Mouse (Mus musculus): ENCODE data around the gene Tbx2.

Tbx2 gene

DNA sequence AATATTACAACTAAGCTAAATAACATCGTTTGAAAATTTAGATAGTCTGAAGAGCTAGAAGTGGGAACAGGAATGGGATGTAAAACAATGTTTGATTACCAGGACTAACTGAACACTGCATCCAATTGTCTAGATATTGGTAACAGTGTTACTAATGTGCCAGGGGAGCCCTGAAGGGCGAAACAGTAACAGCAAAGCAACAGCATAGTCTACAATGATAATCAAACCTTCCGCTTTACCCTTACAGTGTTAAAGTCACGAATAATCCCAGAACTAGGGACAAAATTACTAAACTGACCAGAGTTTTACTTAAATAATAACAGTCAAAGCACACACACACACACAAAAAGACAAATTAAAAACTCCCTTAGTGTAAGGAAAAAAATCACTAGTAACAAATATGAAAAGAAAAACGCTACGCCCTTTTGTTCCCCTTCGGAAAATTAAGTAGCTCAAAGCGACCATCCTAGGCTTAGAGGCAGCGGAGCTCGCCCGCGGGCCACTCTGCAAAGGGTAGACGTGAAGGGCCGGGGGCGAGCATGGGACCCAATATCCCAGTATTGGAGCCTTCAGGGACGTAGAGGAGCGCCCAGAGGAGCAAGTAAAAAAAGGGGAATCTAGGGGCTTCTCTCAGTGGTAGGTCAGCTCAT, 55.6 kb downstream of the Tbx2 start:
- DNase-seq (ENCODE audit: low spot score): no peak

DNA sequence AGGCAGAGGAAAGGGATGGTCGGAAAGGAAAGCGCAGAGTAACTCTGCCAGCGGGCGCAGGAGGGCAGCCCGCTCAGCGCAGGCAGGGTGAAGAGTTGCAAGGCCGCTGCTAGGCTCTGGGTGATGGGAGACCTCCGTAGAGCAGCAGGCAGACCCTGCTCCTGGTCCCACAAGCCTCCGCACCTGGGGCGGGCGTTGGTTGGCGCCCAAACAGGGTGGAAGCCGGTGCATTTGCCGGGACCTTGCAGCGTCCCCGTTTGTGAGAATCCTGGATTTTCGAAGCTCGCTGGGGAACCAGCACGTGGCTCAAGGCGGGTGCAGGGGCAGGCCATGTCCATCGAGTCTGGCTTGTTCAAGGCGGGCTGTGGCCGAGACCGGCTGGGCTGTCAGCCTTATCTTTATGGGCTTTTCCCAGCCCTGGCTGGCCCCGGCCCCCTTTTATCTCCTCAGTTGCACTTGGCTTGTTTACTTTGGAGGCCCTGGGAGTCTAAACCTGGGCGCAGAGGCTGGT, 56.2 kb downstream of the Tbx2 start:
- DNase-seq (ENCODE audit: low spot score): no peak

DNA sequence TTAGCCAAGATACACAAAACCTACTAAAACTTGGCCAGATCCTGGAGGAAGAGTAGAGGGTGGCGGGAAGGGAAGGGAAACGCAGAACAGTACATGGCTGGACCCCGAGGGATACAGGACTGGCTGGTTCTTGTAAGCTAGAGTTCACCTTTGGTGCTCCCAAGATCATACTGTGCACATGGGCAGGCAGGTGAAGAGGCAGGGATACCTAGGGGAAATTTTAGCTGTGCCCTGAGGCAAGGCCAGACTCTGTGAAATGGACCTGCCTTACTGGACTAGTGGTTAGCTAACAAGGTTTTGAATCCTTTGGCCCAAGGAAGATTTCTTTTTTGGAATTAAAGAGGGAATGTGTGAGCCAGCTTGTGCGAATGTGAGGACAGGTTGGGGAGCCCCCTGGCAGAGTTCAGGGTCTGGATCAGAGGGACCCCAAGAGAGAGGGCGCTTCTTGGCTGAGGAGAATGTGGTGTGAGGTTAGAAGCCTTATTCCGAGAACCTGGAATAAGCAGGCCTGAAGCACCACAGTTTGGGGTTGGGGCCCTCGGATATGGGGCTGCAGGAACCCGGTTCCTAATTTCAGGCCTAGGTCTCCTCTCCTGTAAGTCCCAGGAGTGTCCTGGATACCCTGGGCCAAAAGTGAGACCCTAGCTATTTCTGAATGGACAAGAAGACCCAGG, 56.8 kb downstream of the Tbx2 start:
- no peak for DNase-seq (ENCODE audit: low spot score)

DNA sequence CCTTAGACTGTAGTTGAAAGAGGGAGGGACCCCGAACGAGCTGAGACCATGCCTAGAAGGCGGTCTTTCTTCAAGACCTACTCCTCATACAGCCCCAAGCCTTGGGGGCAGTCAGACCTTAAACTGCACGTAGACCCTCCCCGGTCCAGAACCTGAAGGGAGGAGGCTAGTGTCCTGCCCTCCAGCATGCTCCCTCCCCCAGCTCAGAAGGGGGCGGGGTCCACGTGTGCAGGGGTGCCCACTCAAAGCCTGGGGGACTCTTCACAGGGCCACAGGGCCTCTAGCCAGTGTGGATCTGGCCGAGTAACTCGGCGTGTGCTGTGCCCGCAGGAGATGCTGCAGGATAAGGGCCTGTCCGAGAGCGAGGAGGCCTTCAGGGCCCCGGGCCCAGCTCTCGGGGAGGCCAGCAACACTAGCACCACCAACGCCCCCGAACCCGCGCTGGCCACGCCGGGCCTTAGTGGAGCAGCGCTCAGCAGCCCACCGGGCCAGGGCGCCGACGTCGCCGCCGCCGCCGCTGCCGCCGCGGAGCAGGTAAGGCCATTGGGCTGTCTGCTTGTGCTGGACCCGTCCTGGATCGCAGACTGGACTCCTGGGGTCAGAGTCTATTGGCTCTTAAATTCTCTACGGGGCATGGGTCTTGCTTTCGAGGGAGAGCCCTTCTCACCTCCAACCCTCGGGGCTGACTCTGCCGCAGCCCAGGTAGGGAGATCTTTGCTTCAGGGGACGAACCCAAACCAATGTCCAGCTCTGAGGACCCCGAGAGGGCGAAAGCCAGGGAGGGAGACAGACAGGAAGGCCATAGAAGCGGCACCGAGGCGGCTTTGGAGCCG, 57.6 kb downstream of the Tbx2 start:
- DNase-seq (ENCODE audit: low spot score): no peak

DNA sequence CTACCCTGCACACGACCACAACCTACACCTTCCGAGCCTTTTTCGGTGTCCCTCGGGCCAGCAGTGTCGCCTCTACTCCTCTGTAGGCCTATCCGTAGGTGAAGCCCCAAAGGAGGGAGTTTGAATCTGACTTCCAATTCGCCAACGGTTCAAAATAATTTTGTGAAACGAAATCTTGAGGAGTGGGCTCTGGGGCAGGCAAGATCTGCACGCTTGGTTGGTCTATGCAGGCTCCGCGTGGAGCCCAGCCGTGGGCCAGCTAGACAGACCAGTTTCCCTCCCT, 58.2 kb downstream of the Tbx2 start:
- no peak for DNase-seq (ENCODE audit: low spot score)

DNA sequence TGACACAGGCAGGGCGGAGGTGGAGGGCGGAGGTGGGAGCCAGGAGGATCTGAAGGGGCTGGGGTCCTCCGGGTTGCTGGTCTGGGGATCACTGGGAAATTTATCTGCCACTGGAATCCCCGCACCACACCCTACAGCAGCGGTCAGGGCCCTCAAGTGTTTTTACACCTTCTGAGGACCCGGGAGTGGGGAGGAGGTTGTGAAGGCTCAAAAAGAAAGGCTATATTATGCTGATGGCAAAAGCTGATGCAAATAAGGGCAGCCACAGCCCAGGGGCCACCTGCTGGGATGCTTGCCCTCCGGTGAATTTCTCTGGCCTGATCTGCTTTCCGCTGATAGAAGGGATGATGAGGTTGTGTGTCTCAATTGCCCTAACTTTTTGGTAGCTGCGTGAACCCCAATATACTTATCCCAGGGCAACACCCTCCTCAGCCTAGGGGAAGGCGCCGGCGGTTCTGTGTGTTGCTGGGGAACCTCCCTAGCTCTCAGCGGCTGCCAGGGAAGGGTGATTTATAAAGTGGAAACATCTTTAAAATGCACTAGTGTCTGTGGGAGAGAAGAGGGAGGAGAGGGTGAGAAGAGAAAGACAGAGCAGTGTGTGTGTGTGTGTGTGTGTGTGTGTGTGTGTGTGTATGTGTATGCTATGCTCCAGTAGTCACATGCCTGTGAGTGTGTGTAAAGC, 58.8 kb downstream of the Tbx2 start:
- DNase-seq (ENCODE audit: low spot score): peak; percentile 29

Measured in lung, postnatal 25 days (tissue).